Mouse (Mus musculus): Measurements from ENCODE around the gene Tmem8b.

Tmem8b gene

DNA sequence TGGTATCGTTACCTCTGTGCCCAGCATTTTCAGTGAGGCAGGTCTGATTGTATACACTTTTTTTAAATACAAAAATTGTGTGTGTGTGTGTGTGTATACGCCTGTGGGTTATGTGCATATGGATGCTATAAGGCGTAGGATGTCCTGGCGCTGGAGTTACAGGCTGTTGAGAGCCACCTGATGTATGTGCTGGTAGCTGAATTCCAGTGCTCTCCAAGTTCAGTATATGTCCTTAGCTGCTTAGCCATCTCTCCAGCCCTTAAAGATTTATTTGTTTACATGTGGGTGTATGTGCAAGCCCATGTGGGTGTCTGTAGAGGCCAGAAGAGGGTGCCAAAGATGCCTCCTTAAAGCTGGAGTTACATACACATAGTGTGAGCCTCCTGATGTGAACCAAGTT lies 11.6 kb upstream of the Tmem8b start:
- no peak for DNase-seq

DNA sequence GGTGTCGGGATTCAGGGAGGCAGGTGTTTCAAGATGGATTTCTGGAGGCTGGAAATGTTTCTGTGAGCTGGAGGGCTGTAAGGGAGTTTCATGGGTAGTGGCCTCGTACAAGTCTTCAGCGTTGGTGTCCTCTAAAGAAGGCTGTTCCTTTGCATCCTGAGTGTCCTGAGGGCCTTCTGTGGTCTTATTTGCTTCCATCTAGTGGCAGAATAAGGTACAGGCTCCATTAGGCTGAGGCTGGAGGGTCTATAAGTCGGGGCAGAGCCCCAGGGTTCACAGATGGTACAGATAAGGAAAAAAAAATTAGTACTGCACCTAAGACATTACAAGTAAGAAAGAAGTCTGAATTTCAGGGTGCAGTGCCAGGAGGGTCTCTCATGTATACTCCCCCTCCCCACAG lies 2.4 kb upstream of the Tmem8b start:
- no peak for DNase-seq

DNA sequence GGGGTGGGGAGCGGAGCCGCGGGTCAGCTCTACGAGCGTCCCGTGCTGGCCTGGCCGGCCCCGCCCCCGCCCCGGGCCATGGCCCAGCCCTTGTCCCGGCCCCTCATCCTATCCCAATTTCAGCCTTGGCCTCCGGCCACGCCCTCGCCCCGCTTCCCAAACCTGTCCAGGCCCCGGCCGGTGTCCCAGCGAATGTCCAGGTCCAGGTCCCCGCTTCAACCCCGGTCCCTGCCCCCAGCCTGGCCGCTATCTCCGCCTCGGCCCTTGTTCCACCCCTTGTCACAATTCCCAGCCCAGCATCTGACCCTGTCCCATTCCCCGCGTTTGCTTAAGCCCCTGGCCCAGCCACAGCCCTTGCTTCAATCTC lies 640 bp downstream of the Tmem8b start:
- peak; percentile 85 for DNase-seq

DNA sequence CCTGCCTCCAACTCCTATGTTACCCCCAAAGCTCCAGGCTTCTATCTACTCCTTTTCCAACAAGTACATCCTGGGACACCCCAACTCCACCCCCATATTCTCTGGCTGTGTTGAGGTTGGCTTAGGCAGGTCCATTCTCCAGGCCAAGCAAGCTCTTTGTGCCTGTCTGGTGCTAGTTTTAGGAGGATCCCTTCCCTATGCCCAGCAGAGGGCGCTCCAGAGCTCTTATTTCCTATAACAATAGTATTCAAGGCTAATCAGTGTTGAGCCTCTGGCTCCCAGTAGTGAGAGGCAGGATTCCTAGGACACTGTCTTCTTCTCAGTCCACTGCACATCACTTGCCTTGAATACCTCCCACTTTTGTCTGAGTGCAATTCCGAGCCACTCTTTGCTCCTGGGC lies 3.3 kb downstream of the Tmem8b start:
- peak; percentile 96 for DNase-seq

DNA sequence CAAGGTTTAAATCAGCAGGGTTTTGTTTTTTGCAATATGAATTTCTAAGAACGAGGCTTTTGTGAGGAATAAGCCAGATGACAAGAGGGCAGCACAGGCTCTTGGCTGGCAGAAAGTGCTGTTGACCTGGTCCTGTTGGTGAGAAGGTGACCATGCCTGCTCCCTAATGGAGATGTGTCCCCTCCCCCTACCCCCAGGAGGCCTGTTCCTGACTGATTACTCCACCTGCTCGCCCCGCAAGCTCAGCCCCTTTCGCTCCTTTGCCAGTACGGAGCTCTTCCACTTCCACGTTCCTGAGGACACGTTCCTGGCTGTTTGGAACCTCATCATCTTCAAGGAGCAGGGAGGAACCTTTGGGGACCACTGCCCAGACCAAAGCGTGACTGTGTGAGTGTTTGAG lies 4.9 kb downstream of the Tmem8b start:
- DNase-seq: no peak

DNA sequence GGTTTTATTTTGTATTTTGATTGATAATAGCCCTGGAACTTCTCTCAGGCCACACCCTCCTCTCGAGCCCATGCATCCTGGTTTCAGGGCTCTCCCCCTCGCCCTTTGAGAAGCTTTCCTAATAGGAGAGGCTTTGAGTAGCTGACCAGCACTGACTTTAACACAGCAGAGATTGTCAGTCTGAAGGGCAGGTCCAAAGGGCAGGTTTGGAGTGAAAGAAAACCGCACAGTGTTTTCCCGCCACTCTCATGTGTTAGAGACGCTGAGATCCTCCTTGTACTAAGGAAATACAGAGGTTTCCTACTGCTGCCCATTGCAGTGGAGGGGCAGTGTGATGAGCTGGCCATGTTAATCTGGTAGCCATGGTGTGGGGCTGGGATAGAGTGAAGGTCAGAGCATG lies 6.2 kb downstream of the Tmem8b start:
- no peak for DNase-seq

DNA sequence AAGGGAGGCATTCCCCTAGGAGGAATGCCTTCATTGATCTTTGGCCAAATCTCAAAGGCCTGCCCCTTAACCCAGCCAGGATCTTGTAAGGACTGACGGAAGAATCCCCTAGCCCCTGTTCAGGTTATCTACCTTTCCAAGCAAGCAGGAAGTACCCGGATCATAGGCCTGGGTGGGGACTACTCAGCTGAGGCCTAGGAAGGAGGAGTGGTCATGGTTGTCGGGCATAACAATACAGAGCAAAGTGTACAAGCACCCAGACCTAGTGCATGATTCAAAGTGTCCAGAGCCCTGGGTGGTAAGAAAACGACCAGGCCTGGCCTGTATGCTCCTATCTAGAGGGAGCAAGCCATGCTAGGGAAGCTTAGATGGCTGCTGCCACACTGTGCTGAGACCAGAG lies 6.8 kb downstream of the Tmem8b start:
- DNase-seq: no peak

DNA sequence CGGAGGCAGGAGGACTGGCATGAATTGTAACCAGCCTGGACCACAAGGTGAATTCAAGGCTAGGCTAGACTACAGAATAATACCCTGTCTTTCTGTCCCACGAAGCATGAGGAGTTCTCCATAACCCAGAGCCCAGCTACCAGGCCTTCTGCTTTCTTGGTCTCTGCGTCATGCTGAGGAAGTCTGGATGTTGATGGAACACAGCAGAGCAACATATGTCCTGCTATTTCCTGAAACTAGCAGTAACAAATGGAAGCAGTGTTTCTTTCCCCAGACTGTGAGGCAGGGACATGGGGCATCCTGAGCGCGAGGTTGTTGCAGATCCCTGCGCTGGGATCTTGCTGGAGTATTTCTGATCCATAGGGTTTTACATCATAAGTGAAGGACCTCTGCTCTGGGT lies 9.8 kb downstream of the Tmem8b start:
- no peak for DNase-seq

DNA sequence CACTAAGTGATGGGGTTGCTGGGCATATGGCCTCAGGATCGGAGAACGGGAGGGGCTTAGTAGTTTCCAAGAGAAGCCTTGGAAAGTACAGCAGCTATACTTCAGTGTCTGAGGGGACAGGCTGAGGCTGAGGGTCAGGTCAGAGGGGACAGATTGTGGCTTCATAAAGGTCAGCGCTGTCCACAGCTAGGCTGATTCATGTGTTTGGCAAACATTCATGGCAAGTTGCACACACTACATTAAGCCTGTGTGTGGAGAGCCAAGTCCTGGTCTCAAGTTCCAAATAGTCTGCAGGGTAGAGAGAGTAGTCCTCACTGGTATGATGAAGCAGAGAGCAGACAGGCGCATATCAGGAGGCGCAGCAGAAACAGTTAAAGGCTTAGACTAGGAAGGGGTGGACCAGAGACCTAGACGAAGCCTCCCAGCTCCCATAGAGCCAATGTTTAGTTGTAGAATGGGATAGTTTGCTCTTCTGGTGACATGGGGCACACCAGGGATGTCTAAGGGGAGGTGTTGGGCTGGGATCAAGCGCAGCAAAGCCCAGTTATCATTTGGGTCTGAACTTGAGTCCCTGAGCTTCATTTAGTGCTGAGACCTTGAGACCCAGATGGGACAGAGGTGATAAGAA lies 10.8 kb downstream of the Tmem8b start:
- DNase-seq: peak; percentile 78

DNA sequence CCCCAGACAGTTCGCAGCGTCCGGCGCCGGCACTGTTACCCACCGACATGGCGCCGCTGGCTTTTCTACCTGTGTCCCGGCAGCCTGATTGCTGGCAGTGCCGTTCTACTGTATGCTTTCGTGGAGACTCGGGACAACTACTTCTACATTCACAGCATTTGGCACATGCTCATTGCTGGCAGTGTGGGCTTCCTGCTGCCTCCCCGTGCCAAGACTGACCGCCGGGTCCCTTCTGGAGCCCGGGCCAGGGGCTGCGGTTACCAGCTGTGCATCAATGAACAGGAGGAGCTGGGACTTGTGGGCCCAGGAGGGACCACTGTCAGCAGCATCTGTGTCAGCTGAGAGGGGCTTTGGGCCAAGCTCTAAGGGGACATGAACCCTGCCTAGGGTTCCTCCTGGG lies 21.2 kb downstream of the Tmem8b start:
- DNase-seq: no peak

DNA sequence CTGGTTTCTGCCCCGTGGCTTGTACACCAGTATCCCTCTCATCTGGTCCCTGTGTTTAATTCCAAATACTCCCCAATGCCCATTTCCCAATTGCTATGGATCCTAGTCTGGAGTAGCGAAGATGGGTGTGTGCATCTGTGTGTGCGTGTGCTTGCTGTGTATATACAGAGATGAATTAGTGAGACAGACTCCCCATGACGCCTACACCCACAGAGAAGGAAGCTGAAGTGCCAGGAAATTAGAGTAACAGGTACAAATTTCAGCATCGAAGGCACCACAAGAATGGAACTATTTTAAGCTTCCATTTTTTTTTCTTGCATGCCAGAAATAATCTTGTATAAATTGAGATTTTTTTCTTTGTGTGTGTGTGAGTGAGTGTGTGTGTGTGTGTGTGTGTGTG lies 22.3 kb downstream of the Tmem8b start:
- DNase-seq: no peak

DNA sequence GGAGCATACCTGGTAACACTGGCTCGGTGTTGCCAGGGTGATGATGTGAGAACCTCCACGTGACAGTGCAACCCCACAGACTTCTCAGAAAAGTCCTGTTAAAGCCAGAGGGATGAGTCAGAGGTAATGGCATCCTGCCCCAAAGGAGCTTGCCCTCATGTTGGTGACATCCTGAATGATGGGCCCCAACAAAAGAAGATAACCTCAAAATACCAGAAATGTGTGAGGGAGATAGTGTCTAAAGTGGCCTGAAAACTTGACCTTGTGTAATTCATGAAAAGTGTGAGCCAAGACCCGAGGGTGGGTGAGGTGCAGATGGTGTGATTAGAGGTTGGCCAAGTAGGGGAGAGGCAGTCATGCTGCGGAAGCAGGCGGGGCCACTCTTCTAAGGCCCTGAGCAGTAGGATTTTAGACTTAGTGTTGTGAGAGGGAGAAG lies 25.1 kb downstream of the Tmem8b start:
- no peak for DNase-seq

DNA sequence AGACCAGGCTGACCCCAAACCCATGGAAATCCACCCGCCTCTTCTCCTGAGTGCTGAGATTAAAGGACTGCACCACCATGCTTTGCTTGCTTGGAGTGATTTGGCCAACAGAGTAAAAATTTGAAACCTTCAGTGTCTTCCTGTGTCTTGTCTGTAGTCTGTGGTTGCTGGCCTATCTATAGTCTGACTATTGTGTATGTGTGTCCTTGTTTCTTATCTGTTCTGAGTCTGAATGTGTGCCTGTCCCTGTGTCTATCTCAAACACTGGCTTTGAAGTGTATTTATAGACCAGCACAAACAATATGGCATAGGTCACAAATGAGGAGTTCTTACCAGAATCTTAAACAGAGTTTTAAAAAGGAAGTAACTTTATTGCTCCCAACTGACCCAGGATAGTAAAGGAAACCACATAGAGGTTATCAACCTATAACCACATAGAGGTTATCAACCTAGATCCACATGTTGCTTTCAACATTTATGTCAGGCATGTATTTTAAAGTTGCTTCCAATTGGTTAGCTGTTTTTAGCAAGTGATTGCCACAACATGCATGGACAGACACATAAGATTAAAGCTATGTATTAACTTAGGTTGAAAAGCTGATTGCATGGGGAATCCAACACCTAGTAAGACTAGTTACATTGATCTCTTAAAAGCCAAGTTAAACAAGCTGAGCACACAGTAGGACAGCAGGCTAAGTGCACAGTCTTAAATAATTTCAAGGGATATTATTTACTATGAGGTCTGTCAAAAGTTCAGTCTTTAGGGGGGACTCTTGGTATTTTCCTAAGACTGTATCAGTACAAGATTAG lies 25.9 kb downstream of the Tmem8b start:
- no peak for DNase-seq

DNA sequence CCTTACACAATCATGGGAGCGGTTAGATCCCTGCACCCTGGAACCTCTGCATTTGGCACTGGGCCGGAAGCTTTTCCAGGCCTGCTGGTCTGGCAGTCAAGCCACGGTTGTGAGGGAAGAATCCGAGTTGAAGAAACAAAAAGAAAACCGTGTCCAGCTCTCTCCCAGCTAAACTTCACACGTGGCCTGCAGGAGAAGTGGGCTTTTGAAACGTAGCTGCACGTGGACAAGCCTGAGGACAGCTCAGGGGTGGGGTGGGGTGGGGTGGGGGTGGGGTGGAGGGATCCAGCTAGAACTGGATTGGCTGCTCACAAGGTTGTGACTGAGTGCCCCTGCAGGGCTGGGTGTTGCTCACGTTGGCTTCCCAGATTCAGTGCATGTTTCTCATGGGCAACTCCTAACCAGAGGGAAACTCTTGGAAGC lies 26.5 kb downstream of the Tmem8b start:
- DNase-seq: peak; percentile 62

DNA sequence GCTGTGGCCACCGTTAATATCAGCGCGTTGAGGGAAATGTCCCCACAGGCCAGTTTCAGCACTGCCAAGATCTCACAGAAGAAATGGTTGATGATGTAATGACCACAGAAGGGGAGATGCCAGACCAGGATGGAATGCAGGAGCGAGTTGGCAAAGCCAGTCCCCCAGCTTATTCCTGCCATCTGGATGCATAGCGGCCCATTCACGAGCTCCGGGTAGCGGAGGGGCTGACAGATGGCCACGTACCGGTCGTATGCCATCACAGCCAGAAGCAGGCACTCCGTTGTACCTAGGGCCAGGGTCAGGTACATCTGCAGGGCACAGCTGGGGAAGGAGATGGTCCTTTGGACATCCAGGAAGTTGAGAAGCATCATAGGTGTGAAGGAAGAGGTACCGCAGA lies 27.8 kb downstream of the Tmem8b start:
- DNase-seq: no peak

DNA sequence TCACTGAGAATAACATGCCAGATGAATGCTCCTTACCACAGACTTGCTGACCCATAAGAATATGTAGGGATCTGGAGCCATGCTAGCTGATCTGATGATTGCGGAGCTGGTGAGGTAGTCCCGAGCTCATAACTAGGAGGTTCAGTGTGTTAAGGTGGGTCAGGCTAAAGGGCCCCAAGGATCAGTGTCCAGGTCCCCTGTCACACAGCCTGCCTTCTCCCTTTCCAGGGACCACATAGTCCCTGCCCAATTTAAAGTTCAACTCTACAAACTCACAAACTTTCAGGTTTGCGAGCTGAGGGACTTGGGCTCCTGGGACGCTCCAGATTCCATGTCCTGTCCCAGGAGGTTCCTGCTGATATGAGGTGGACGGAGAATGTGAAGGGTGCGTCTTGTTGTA lies 31.9 kb downstream of the Tmem8b start, which contains the start of gene Olfr70:
Gene Olfr70, minus strand, starts transcription at position 101 of the 400 bp plus-strand sequence.
- no peak for DNase-seq

DNA sequence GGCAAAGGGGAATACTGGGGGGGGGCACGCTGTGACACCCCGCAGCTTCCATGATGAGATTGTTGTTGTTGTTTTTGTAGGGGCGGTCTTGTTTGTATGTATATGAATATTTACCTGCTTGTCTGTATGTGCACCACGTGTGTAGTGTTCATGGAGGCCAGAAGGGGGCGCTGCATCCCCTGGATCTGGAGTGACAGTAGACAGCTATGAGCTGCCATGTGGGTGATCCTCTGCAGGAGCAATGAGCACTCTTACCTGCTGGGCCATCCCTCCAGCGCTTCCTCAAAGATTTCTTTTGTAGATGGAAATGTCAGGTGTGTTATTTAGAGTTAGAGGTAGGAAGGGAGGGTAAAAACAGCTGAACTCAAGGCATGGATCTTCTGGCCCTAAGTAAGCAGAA lies 34.7 kb downstream of the Tmem8b start:
- no peak for DNase-seq

DNA sequence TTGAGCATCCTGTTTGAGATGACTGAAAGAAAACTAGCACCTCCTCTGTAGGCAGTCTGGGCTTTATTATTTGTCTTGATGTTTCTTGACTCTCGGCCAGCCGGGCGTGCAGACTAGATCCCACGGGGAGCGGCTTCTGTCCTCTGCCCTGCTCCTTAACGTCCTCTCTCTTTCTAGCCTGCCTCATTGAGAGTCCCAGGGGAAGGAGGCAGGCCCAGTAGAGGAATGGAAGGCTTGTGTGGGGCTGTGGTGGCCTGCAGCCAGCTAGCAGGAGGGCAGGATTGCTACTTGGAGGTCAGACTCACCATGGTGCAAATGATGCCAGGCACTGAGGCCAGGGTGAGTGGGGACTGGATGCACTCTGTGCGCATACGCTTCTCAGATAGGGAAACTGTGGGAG lies 35.1 kb downstream of the Tmem8b start:
- peak; percentile 80 for DNase-seq

DNA sequence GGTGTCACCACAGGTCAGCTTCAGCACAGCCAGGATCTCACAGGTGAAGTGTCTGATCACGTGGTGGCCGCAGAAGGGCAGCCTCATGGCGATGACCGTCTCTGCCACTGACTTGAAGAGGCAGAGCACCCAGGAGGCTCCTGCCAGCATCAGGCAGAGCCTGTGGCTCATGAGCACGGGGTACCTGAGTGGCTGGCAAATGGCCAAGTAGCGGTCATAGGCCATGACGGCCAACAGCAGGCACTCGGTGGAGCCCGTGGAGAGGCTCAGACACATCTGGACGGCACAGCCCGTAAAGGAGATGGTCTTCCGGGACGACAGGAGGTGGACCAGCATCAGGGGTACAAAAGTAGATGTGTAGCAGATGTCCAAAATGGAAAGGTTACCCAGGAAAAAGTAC lies 37.2 kb downstream of the Tmem8b start:
- peak; percentile 49 for DNase-seq

DNA sequence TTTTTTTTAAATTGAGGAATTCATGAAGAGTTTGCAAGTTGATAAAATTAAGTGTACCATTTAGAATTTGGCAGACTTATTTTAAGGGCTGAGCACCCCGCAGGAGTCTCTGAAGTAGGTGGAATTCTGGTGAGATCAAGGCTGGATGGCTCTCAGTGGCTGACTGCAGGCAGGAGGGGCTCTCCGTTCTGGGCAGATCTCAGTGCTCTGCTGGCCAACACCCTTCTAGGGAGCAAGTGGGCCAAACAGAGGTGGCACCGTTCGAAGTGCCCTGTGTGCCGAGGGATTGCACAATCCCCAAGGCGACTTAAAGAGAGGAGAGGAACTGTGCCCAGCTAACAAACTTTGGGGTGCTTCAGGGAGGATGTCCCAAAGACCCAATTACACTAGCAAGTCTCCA lies 41.1 kb downstream of the Tmem8b start, which contains the start of gene Olfr71:
Gene Olfr71, minus strand, starts transcription at position 387 of the 400 bp plus-strand sequence.
- no peak for DNase-seq

DNA sequence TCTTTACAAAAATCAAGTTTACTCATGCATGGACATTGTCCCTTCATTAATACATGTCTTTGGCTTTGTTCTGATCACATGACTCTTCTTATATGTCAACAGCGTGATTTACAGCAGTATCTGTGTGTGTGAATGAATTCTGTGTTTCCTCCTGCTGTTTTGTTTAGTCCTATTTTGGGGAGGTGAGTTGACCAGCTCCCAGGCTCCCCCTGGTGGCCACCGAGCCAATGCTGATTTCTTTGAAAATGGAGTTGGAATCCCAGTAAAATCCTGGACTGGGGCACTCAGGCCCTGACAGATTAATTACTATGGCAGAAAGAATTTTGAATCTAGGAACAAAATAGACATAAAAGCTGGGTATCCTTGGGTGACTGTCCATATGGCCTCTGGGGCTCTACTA lies 43.0 kb downstream of the Tmem8b start:
- peak; percentile 94 for DNase-seq

DNA sequence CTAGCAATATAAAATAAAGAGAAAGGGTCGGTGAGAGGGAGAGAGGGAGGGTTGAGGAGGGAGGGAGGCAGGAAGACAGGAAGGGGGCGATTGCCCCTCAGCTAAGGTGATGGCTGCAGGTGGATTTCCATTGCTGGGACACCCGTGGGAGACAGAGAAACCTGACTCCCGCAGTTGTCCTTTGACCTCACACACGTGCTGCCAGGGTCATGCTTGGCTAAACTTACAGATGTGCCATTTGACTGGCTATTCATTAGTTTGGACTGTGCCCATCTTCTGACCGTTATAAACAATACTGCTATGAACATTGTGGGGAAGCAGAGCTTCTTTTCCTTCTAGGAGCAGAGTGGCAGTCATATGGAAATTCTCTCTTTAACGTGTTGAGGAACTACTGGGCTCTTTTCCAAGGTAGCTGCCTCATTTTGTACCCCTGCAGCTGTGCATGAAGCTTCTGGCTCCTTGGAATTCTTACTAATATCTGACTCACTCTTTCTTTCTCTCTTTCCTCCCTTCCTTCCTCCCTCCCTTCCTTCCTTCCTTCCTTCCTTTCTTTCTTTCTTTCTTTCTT lies 45.0 kb downstream of the Tmem8b start:
- DNase-seq: peak; percentile 56

DNA sequence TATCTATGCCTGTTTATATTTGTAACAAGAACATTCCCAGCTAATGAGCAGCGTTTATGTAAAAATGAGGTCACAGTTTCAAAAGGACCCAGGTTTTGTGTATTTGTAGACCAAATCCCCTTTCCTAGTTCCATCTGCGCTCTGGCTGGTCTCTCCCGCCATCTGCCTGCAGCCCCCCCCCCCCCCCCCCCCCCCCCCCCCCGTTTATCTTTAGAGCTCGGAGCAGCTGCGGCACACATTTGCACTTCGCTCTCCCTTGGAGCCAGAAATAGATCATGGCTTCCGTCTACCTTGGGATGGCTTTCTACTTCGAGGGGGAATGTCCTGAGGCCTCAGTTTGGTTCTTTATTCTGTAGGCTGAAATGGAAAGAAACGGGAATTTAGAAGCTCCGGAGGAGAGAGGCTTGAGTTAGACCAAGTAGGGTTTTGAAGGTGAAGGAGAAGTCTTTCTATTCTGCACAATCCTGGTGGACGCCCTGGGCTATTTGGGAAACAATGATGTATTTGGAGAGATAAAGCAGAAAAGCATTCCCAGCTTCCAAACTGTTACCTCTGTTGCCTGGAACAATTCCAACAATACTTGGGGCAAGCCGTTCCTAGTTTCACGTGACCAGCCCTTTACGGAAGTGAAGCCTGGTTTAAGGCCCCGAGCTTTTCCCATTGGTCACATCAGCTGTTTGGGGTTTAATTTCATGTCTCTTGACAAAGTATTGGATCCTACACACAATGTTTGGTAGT lies 51.9 kb downstream of the Tmem8b start:
- DNase-seq: no peak
